Mouse (Mus musculus) small intestine, adult 2 months (tissue): ENCODE data around the gene Nrp1.

Source experiments
- CTCF ChIP-seq: fragments of 200-500 bp; IDR thresholded peaks from 2 replicates; pipeline ENCODE4 v1.5.1; 2012; ENCODE audit warnings: low read depth, mild to moderate bottlenecking, control low read depth, inconsistent platforms, low read length, moderate library complexity, mixed read lengths; ENCODE audit not compliant: insufficient replicate concordance, insufficient read length; ENCODE audit errors: extremely low read depth
- POLR2A ChIP-seq: fragments of 200-500 bp; IDR thresholded peaks from 2 replicates; pipeline ENCODE4 v1.6.1; 2012; ENCODE audit warnings: low read depth, mild to moderate bottlenecking, control low read depth, inconsistent platforms, low read length, moderate library complexity

- TF ChIP-seq POLR2A (no peak), CTCF (no peak)
Observed at GRCm38 (mm10) chr8:128465553-128465952, 107.1 kb downstream of the Nrp1 start.
